Mouse (Mus musculus) kidney, embryonic 14.5 days (tissue): ENCODE measurements around the gene Aasdh. TPM values are rescaled to one million over a fixed set of nuclear protein-coding genes. Genes with fewer than 3 reads are reported as not detected.

Experiments used
- ATAC-seq: fragments of 200-750 bp; cut with Nextera tagmentation; 2 replicates; pipeline ENCODE4 v1.8.0; 2017; ENCODE audit warnings: moderate number of reproducible peaks, mild to moderate bottlenecking, moderate TSS enrichment, moderate library complexity; ENCODE audit not compliant: low FRiP score, low TSS enrichment
- H3K27ac ChIP-seq: fragments of 300-500 bp; sonication (generic); 2 replicates; pipeline ENCODE4 v1.5.1; 2014; ENCODE audit warnings: low read depth, mild to moderate bottlenecking, low read length, moderate library complexity, mixed read lengths
- H3K27me3 ChIP-seq: fragments of 300-500 bp; sonication (generic); 2 replicates; pipeline ENCODE4 v1.6.1; 2014; ENCODE audit warnings: mild to moderate bottlenecking, low read length; ENCODE audit not compliant: control insufficient read depth, insufficient read depth
- H3K36me3 ChIP-seq: fragments of 300-500 bp; sonication (generic); 2 replicates; pipeline ENCODE4 v1.6.1; 2014; ENCODE audit warnings: low read length, mixed read lengths; ENCODE audit not compliant: control insufficient read depth, insufficient read depth
- H3K4me1 ChIP-seq: fragments of 300-500 bp; sonication (generic); 2 replicates; pipeline ENCODE4 v1.6.1; 2014; ENCODE audit warnings: low read length, mixed read lengths; ENCODE audit not compliant: control insufficient read depth, insufficient read depth
- H3K4me2 ChIP-seq: fragments of 300-500 bp; sonication (generic); replicated peaks from 2 replicates; pipeline ENCODE4 v1.6.1; 2014; ENCODE audit warnings: low read depth, mild to moderate bottlenecking, low read length
- H3K4me3 ChIP-seq: fragments of 300-500 bp; sonication (generic); 2 replicates; pipeline ENCODE4 v1.5.1; 2014; ENCODE audit warnings: mild to moderate bottlenecking, low read length
- H3K9ac ChIP-seq: fragments of 300-500 bp; sonication (generic); 2 replicates; pipeline ENCODE4 v1.6.1; 2014; ENCODE audit warnings: low read depth, mild to moderate bottlenecking, low read length, moderate library complexity
- H3K9me3 ChIP-seq: fragments of 300-500 bp; sonication (generic); 2 replicates; pipeline ENCODE4 v1.6.1; 2016; ENCODE audit warnings: low read length; ENCODE audit not compliant: control insufficient read depth
- WGBS: fragments of 180-500 bp; shearing (Covaris S2); extraction: QIAGEN DNeasy Blood & Tissue Kit; methylation state at CpG from one replicate; pipeline ENCODE4 v1.1.7; 2014; 5-methylcytosine and 5-hydroxymethylcytosine counted together
- polyA plus RNA-seq: library from polyadenylated mRNA; unstranded; fragments of >200 nt; fragmentation: Nextera tagmentation; extraction: Ambion mirVana; gene quantifications from 2 replicates; pipeline ENCODE4 v1.2.1, GENCODE M21; 2014

Aasdh gene
- polyA plus RNA-seq, 1 experiment from 2014 or later: 20.8 TPM

DNA sequence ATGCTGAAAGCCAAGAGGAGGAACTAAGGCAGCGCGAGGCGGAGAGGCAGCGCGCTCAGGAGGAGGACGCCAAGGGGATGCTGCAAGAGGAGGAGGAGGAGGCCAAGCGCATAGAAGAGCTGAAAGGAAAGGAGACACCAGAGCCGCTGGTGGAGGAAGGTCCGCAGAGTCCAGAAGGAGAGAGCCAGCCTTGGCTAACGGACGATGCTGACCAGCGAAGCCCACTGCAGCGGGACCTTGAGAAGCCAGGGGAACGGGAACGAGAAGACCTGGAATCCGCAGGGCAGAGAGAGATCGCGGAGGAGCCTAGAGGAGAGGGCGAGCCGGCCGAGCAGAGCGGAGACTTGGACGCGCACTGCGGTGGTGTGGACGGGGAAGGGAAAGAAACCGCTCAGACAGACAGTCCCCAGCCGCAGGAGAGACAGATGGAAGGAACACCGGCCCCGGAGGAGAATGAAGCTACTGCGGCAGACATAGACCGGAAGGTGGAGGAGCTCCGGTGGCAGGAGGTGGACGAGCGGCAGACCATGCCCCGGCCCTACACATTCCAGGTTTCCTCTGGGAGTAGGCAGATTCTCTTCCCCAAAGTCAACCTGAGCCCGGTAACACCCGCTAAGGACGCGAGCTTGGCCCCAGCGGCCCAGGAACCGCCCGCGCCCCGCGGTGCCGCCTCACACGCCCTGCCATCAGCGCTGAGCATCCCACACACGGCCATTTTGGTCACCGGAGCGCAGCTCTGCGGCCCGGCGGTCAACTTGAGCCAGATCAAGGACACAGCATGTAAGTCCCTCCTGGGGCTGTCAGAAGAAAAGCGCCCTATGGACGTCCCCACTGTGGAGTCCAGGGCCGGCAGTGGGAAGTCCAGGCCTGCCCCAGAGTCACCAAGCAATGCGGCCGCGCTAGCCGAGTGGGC lies 48.0 kb downstream of the Aasdh start:
- H3K36me3 ChIP-seq: peaks cover 4% of the 10 kb centered on the region; the same call in 1 of the 2 replicates
- H3K9me3 ChIP-seq: no peaks in the 10 kb centered on the region
- H3K27me3 ChIP-seq: peaks cover 12% of the 10 kb centered on the region
- H3K9ac ChIP-seq: peak overlapping the region; percentile 50
- 19% methylated on average over 62 of the region's 62 CpGs for WGBS
- H3K27ac ChIP-seq: no peak overlapping the region
- ATAC-seq: peak; percentile 42
- H3K4me3 ChIP-seq: peak overlapping the region; percentile 42
- H3K4me2 ChIP-seq: peak overlapping the region; percentile 65
- H3K4me1 ChIP-seq: 0 out of 2 replicates have a peak, but pooled peaks cover 5% of the 10 kb centered on the region

DNA sequence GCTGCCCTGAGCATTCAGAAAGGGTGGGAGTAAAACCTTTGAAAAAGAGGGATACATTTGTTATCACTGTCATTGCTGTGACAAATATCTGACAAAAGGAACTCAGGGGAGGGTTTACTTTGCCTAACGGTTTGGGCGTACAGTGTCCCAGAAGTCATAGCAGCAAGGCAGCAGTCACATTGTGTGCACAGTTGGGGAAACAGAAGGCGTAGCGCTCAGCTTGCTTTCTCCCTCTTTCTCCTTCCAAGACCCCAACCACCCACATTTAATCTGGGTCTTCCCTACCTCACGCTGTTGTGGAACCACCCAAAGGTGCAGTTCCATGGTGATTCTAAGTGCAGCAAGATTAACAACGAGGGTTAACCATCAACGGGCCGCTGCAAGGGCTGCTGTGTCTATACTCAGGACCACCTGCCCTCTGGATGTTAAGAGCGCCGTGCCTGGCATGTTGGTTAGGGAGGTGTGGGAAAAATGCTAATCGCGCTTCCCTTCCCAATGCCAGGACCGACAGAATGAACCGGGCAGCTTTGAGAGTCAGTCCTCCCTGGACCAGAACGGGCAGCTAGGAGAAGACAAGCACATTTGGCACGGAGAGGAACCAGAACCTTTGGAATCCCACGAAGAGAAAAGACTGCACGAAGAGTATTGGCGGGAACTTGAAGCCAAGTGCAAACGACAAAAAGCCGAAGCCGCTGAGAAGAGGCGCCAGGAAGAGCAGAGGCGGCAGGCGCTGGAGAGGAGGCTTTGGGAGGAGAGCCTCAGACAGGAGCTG lies 49.3 kb downstream of the Aasdh start:
- Histone ChIP-seq H3K27me3 (peaks cover 12% of the 10 kb centered on the region), H3K4me3 (peak overlapping the region; percentile 42), H3K27ac (no peak overlapping the region), H3K36me3 (peaks cover 4% of the 10 kb centered on the region; the same call in 1 of the 2 replicates), H3K9me3 (no peaks in the 10 kb centered on the region), H3K4me2 (peak overlapping the region; percentile 65), H3K4me1 (0 out of 2 replicates have a peak, but pooled peaks cover 5% of the 10 kb centered on the region), H3K9ac (no peak overlapping the region)
- 30% methylated on average over 25 of the region's 25 CpGs for WGBS
- ATAC-seq: no peak

DNA sequence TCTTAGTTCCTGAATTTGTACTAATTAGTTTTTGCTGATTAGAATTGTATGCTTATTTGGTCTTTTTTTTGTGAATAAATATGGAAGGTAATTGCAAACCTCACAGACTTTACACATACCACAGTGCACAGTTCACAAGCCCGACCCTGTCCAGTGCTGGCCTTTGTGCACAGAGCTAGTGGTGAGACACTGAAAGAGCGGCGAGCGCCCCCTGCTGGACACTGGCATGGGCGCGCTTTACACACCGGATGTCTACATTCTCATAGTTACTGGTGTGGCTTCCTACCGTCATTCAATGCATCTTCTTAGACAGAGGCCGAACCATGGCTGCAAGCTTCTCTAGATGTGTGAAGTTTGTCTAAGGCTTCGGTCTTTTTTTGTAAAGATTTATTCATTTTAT lies 51.8 kb downstream of the Aasdh start:
- H3K27me3 ChIP-seq: peaks cover 12% of the 10 kb centered on the region
- ATAC-seq: peak; percentile 77
- H3K9ac ChIP-seq: no peak overlapping the region
- peaks cover 2% of the 10 kb centered on the region; the same call in 1 of the 2 replicates for H3K36me3 ChIP-seq
- H3K4me3 ChIP-seq: no peak overlapping the region
- no peaks in the 10 kb centered on the region for H3K9me3 ChIP-seq
- 0 out of 2 replicates have a peak, but pooled peaks cover 5% of the 10 kb centered on the region for H3K4me1 ChIP-seq
- WGBS: 24% methylated on average over 10 of the region's 10 CpGs
- H3K27ac ChIP-seq: no peak overlapping the region
- no peak overlapping the region for H3K4me2 ChIP-seq

DNA sequence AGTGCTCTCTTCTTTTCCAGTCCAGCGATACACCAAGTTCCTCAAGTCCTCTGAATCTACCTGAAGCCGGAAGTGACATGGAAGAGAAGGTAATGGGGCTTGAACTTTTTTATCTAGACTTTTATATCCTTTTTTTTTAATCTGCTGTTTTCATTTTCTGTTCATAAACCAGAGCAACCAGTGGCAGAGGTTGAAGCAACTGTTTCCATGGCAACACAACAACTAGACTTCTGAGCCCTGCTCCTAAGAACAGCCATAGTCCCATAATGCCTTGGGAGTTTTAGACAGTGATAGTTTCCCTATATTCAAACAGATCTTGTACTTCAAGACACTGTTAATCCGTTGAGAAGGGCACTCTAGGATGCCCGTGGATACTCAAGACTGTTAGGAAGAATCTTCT lies 54.0 kb downstream of the Aasdh start:
- ATAC-seq: no peak

DNA sequence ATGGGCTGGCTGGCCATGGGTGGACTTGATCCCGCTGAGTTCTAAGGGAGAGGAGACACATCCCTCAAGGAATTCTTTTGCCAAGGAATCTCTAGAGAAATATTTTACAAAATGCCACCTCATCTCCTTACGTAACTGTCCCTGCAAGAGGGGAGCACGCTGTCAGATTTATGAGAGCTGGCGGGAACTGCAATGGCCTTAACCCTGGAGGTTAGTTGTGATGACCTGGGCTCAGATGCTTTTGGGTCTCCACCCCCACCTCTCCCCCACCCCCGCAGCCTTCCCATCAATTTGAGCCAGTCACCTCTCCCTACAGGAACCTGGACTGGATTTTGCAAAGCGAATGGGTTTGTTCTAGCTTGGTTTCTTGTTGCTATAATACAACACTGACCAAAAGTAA lies 58.2 kb downstream of the Aasdh start:
- 63% methylated on average over 6 of the region's 6 CpGs for WGBS

More for the DNA sequence above, 54.0 kb downstream of the Aasdh start:
- 86% methylated on average over 4 of the region's 4 CpGs for WGBS
- no peak overlapping the region for H3K4me2 ChIP-seq
- H3K4me1 ChIP-seq: no peaks in the 10 kb centered on the region
- no peak overlapping the region for H3K4me3 ChIP-seq
- H3K36me3 ChIP-seq: no peaks in the 10 kb centered on the region
- H3K27ac ChIP-seq: no peak overlapping the region
- no peaks in the 10 kb centered on the region for H3K9me3 ChIP-seq
- H3K9ac ChIP-seq: no peak overlapping the region
- H3K27me3 ChIP-seq: no peaks in the 10 kb centered on the region

DNA sequence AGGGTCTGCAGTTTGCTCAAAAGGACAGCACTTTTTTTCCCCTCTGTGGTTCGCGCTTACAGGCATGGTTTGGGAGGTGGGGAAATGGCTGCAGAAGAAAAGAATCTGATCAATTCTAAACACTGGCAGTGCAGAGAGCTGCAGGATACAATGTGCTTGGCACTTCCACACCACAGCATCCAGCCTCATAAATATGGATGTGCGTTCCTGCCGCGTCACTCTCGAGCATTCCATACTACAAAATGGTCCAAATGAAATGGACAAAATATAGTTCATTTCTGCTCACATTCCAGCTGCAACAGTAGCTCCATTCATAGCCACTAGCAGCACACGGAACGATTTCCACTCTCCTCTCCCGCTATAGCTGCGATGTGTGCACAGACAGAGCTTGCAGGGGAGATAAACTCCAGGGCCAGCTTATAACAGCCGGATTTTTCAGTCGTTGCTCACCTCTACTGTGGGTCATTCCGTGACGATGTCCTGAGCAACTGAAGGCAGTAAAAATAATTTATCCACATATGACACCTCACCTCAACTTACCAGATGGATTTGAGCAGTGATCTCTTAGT lies 60.6 kb downstream of the Aasdh start:
- H3K4me2 ChIP-seq: no peak overlapping the region
- H3K9ac ChIP-seq: no peak overlapping the region
- ATAC-seq: no peak
- 83% methylated on average over 14 of the region's 14 CpGs for WGBS
- H3K4me1 ChIP-seq: no peaks in the 10 kb centered on the region
- H3K36me3 ChIP-seq: no peaks in the 10 kb centered on the region
- no peak overlapping the region for H3K27ac ChIP-seq
- H3K27me3 ChIP-seq: no peaks in the 10 kb centered on the region
- H3K4me3 ChIP-seq: no peak overlapping the region
- H3K9me3 ChIP-seq: no peaks in the 10 kb centered on the region

More for the DNA sequence above, 58.2 kb downstream of the Aasdh start:
- H3K4me1 ChIP-seq: no peaks in the 10 kb centered on the region
- ATAC-seq: no peak
- H3K36me3 ChIP-seq: no peaks in the 10 kb centered on the region
- H3K4me2 ChIP-seq: no peak overlapping the region
- H3K27ac ChIP-seq: no peak overlapping the region
- no peaks in the 10 kb centered on the region for H3K9me3 ChIP-seq
- no peaks in the 10 kb centered on the region for H3K27me3 ChIP-seq
- no peak overlapping the region for H3K9ac ChIP-seq
- H3K4me3 ChIP-seq: no peak overlapping the region

DNA sequence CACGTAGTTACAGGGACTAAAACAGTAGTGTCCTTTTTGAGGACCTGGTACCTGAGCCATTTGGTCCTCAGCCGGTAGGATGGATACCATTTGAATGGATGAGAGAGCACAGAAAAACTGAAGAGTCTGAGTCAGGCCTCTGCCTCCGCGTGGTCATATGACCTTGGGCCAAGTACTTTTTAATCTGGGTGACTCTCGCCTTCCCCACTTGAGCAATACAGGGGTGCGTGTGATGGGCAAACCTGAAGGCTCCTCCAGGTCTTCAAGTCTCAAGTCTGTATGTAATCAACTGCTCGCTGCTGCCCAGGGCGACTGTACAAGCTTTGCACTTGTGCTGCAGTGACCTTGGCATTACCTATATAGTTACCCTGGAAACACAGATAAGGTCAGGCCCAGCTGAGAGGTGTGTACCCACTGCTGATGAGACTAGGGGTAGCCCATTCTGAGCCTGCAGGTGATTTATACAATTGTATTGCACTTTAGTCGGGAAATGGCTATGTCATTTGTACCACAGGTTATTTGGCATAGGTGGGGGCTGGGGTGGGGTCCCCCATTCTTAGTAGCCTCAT lies 61.4 kb downstream of the Aasdh start:
- no peak for ATAC-seq
- no peaks in the 10 kb centered on the region for H3K27me3 ChIP-seq
- no peaks in the 10 kb centered on the region for H3K4me1 ChIP-seq
- H3K36me3 ChIP-seq: no peaks in the 10 kb centered on the region
- H3K27ac ChIP-seq: no peak overlapping the region
- H3K4me3 ChIP-seq: no peak overlapping the region
- 88% methylated on average over 9 of the region's 9 CpGs for WGBS
- H3K9ac ChIP-seq: no peak overlapping the region
- no peak overlapping the region for H3K4me2 ChIP-seq
- no peaks in the 10 kb centered on the region for H3K9me3 ChIP-seq

DNA sequence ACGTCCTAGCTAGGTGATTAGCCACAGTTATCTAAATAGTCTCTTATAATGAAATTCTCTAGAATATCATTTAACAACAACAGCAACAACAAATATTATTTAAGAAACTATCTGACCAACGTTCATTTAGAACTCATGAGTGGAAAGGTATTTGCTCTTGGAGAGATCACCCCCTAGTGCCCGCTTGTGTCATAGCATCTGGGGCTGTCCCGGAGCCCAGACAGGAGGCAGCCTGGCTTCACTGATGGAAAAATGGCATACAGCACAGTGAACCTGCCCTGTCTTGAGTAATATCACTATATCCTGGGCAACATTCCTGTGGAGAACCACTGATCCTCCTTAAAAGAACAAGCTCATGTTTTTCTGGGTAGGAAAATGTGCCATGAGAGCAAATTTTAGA lies 61.9 kb downstream of the Aasdh start:
- Histone ChIP-seq H3K9ac (no peak overlapping the region), H3K36me3 (no peaks in the 10 kb centered on the region), H3K4me2 (no peak overlapping the region), H3K4me1 (no peaks in the 10 kb centered on the region), H3K4me3 (no peak overlapping the region), H3K27ac (no peak overlapping the region), H3K9me3 (no peaks in the 10 kb centered on the region), H3K27me3 (no peaks in the 10 kb centered on the region)
- 19% methylated on average over 4 of the region's 4 CpGs for WGBS
- no peak; the same call in 1 of the 2 replicates for ATAC-seq
